Mouse (Mus musculus) heart, postnatal 14 days (tissue): ENCODE data around the gene Lgr6. TPM values are rescaled to one million over a fixed set of nuclear protein-coding genes. Genes with fewer than 3 reads are reported as not detected.
A peak's percentile ranks its signal among the peaks of the same experiment; 100 is the strongest.

ENCODE experiments used
- DNase-seq, 2 experiments: peaks; one replicate each; pipeline ENCODE4 v3.0.0; 2021 to 2022
- intact Hi-C: fragments of 180-260 bp; cut with DNase I; formaldehyde crosslinking; loops from one replicate; pipeline ENCODE4 v1.15.1; 2025
- total RNA-seq, 2 experiments: library from RNA; stranded (reverse); gene quantifications; 2 replicates each; pipeline ENCODE4 v1.2.3; 2021

Gene Lgr6
- total RNA-seq, 2 experiments from 2014 or later, result 14.5 to 15.5 TPM

- DNase-seq, result no peak
- intact Hi-C loops, result no loop called here
These were observed 19.7 kb downstream of the Lgr6 start for GRCm38 (mm10) chr1:135085296-135085871.

DNA sequence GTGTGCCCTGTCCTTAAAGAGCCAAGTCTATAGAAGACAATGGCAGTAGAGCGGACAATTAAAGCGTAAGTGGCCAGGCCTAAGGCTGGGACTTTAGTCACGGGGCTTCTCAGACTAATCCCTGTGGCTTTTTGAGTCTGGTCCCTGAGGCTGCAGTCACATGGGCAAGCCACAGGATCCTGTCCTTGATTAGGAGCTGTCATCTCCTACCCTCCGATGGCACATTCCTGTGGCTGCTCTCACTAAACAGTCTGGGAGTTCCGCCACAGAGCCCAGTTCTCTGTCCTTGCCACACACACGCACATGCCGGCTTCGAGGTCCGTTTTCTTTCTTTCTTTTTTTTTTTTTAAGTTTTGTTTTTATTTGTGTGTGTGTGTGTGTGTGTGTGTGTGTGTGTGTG, 21.6 kb downstream of the Lgr6 start:
- peak in 1 of 2 experiments; percentile 31 for DNase-seq
- intact Hi-C loops, result no loop called here

- DNase-seq, result no peak
- intact Hi-C loops, result no loop called here
These were observed 22.8 kb downstream of the Lgr6 start for GRCm38 (mm10) chr1:135082267-135082666.

- intact Hi-C loops, result no loop called here
These were observed 26.1 kb downstream of the Lgr6 start for GRCm38 (mm10) chr1:135079021-135079420.

DNA sequence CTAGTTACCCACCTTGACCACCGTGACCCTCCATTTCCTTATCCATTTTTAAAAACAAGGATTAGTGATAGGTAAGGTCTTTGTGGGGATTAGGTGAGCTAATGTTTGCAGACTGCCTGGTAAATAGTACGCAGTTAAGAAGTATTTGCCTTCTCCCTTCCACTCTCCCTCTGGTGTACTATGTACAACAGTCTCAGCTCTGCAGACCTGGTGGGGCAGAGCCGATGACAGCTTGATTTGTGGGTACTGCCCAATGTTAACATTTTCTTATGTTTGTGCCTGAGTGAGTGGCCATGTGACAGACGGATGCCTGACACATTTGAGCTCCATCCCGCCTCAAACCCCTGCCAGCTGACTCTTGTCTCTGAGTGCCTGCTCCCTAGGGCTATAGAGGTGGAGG, 28.6 kb downstream of the Lgr6 start:
- DNase-seq, result no peak

More at GRCm38 (mm10) chr1:135079021-135079420, 26.1 kb downstream of the Lgr6 start:
- DNase-seq, result no peak

GRCm38 (mm10) chr1:135075270-135075669, 29.8 kb downstream of the Lgr6 start:
- intact Hi-C loops, result no loop called here
- DNase-seq, result no peak

More for the DNA sequence above, 28.6 kb downstream of the Lgr6 start:
- intact Hi-C loops, result no loop called here

- DNase-seq, result no peak
- intact Hi-C loops, result no loop called here
These were observed 32.4 kb downstream of the Lgr6 start for GRCm38 (mm10) chr1:135072643-135073042.

DNA sequence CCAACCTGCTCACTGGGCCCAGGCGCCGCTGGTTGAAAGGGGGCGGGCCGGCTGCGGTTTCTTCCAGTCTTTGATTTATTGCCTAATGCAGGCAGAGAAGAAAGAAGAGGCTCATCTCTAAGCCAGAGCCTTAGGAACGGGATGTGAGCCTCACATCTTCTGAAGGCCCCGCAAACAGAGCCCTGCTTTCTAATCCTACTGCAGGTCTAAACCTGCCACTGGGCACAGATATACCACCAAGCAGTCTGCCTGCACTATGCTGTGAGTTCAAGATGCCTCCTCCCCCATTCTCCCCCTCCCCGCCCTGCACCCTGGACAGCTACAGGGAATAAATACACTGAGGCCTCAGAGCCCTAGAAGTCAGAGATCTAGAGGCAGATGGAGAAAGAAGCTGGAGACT, 35.2 kb downstream of the Lgr6 start:
- DNase-seq, result no peak
- intact Hi-C loops, result no loop called here

- intact Hi-C loops, result no loop called here
- DNase-seq, result no peak
These were observed 40.6 kb downstream of the Lgr6 start for GRCm38 (mm10) chr1:135064525-135064924.

DNA sequence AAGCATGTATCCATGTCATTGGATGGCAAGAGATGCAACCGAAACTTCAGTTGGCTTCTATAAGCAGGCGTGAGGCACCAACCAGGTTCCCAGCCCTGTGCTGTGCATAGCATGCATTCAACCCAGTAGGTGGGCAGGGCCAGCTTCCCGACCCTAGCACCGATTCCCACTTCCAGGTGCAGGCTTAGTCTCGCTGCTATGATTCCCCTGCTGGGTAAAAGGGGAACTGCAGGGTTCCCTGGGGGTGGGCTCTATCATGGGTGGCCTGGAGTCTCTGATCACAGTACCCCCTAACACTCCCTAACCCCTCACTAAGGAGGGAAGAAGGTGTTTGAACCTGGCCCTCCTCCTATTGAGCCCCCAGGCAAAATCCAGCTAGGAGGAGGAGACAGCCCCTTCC, 42.1 kb downstream of the Lgr6 start:
- DNase-seq, result no peak
- intact Hi-C loops, result no loop called here

DNA sequence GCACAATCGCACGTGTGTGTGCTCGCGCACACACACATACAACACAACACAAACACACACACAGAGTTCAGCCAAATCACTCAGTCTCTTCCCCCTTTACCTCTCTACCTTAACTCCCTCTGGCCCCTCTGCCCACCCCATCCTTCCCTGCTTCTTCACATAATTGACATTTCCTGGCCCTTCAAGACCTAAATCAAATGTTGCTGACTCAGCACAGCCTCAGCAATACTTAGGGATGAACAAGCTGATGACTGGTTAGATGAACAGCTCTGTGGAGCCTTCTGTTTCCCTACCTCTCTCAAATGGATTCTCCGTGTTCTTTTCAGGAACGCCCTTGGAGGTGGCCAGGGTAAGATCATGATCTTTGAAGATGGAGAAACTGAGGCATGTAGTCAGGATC, 43.8 kb downstream of the Lgr6 start:
- intact Hi-C loops, result no loop called here

DNA sequence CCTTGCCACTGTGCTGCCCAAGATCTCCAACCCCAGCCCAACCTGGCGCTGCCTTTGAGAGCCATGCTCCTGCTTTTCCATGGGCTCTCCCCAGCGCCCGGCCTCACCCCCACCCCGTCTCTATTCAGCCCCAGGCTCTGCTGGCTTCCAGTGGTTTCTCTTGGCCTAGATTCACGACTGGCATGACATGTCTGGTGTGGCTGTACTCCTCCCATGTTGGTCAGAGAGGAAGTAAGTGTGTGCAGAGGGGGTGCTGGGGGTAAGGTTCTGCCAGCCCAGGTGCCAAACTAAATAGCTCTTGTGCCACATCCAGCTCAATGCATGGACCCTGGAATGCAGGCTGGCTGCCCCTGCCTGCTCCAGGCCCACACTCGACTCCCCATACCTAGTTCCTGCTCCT, 44.9 kb downstream of the Lgr6 start:
- intact Hi-C loops, result no loop called here
- no peak for DNase-seq

More for the DNA sequence above, 43.8 kb downstream of the Lgr6 start:
- no peak for DNase-seq

GRCm38 (mm10) chr1:135056901-135057300, 48.2 kb downstream of the Lgr6 start:
- no peak for DNase-seq
- intact Hi-C loops, result no loop called here

GRCm38 (mm10) chr1:135054121-135054520, 51.0 kb downstream of the Lgr6 start:
- intact Hi-C loops, result no loop called here

GRCm38 (mm10) chr1:135044439-135044838, 60.6 kb downstream of the Lgr6 start:
- intact Hi-C loops, result no loop called here
- no peak for DNase-seq

More at GRCm38 (mm10) chr1:135054121-135054520, 51.0 kb downstream of the Lgr6 start:
- DNase-seq, result no peak

DNA sequence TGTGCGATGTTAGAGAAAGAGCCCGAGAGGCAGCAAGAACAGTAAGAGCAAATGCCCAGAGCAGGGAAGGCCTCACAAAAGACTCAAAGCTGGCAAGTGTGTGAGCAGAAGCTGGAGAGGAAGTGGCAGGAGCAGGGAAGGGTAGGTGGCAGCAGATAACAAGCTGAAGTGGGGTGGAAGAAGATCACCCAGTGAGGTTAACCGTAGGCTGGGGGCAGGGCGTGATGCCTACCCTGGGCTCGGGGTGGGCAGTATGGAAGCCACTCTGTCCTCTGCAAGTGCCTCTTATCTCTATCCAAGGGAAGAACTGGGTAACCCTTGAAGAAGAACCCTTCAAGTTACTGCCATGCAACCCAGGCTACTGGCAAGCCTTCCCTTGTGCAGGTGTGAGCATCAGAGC, 68.8 kb downstream of the Lgr6 start:
- intact Hi-C loops, result no loop called here
- DNase-seq, result no peak

DNA sequence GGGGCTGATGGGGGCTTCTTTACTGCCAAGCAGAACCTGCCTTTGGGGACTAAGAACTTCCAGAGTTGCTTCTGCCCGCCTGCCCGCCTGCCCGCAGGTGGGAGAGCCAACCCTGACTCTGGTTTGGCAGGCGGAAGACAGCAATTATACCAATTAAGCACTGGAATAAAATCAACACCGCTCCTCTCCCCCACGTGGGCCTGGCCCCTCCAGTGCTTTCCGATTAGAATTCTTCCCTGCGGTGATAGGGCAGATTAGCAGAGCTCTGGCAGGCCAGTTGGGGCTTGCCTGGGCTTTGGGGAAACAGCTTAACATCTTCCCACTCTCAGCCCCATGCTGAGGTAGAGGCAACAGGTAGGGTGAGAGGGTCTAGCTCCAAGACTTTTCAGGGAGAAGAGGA, 72.4 kb downstream of the Lgr6 start:
- intact Hi-C loops, result loop anchor here (5.0 kb wide), 1 partner anchor 75 kb away; the partner anchor contains the start of gene Lgr6
- no peak for DNase-seq

- DNase-seq, result no peak
- intact Hi-C loops, result loop anchor here (5.0 kb wide), 1 partner anchor 77 kb away; the partner anchor contains the start of gene Lgr6
These were observed 75.0 kb downstream of the Lgr6 start for GRCm38 (mm10) chr1:135030121-135030520.

DNA sequence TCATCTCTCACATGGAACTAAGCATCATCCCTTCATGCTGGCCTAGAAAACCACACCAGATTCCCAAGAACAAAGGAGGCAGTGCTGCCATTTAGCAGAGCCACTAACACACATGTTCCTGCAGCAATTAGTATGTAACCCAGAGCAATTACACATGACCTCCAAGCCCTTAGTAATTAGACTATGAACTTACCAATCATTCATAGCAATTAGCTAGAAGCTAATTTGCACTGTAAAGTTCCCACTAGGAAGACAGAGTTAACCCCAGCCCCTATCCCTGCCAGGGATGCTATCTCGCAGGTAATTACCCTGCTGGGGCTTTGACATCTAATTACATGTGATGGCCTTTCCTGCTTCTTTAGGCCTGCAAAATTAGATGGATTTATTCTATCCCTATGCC, 78.8 kb downstream of the Lgr6 start:
- intact Hi-C loops, result no loop called here
- DNase-seq, result no peak

DNA sequence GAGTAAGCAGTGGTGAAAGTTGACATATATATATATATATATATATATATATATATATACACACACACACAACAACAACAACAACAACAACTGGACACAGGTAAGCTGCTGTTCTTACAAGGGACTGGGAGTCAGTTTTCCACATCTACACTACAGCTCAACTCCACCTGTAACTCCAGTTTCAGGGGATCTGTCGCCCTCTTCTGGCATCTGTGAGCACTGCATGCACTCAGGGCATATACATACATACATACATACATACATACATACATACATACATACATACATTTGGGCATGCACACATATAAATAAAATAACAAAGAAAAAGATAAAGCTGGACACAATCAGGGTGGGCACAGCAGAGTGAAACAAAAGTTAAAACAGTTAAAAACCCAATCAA, 81.5 kb downstream of the Lgr6 start:
- no peak for DNase-seq
- intact Hi-C loops, result loop anchor here (2.0 kb wide), 1 partner anchor 21 kb away; no protein-coding TSS in a partner anchor

GRCm38 (mm10) chr1:135021936-135022335, 83.1 kb downstream of the Lgr6 start:
- intact Hi-C loops, result loop anchor here (2.0 kb wide), 1 partner anchor 19 kb away; no protein-coding TSS in a partner anchor
- DNase-seq, result no peak

GRCm38 (mm10) chr1:135020970-135021369, 84.1 kb downstream of the Lgr6 start:
- DNase-seq, result peak in 1 of 2 experiments; percentile 31
- intact Hi-C loops, result no loop called here
